Mouse (Mus musculus) heart, embryonic 14.5 days (tissue): ENCODE measurements around the gene Gper1. TPM values are rescaled to one million over a fixed set of nuclear protein-coding genes. Genes with fewer than 3 reads are reported as not detected.
"Not testable (repeated sequence)": the region's sequence is repeated elsewhere in the genome, so short reads cannot be mapped to it uniquely, and the experiment has no call there.

Source experiments
- ATAC-seq: fragments of 200-750 bp; cut with Nextera tagmentation; 2 replicates; pipeline ENCODE4 v1.8.0; 2017; ENCODE audit warnings: low read depth, moderate TSS enrichment; ENCODE audit not compliant: insufficient number of reproducible peaks, insufficient read depth, low FRiP score
- H3K27ac ChIP-seq, 2 experiments: fragments of 200-500 bp in 1 of 2; fragments of 300-500 bp in 1 of 2; sonication (generic) in 1 of 2; replicated peaks in 1 of 2; 2 replicates each; pipeline ENCODE4 v1.5.1; 2012 to 2014; ENCODE audit warnings: low read depth in 2 of 2, low read length in 2 of 2, control low read depth in 1 of 2, mild to moderate bottlenecking in 1 of 2, mixed read lengths in 1 of 2; ENCODE audit not compliant: control insufficient read depth in 1 of 2, insufficient read depth in 1 of 2
- H3K27me3 ChIP-seq: fragments of 300-500 bp; sonication (generic); 2 replicates; pipeline ENCODE4 v1.6.1; 2014; ENCODE audit warnings: mild to moderate bottlenecking, low read length, control low read depth; ENCODE audit not compliant: control insufficient read depth, insufficient read depth
- H3K36me3 ChIP-seq: fragments of 300-500 bp; sonication (generic); 2 replicates; pipeline ENCODE4 v1.6.1; 2014; ENCODE audit warnings: mild to moderate bottlenecking, control low read depth, low read length, mixed read lengths; ENCODE audit not compliant: control insufficient read depth, insufficient read depth
- H3K4me1 ChIP-seq, 2 experiments: fragments of 200-500 bp in 1 of 2; fragments of 300-500 bp in 1 of 2; sonication (generic) in 1 of 2; 2 replicates each; pipeline ENCODE4 v1.6.1; 2012 to 2014; ENCODE audit warnings: low read length in 2 of 2, control low read depth in 1 of 2, mixed read lengths in 1 of 2; ENCODE audit not compliant: control insufficient read depth in 2 of 2, insufficient read depth in 2 of 2
- H3K4me2 ChIP-seq: fragments of 300-500 bp; sonication (generic); 2 replicates; pipeline ENCODE4 v1.6.1; 2014; ENCODE audit warnings: mild to moderate bottlenecking, low read length
- H3K4me3 ChIP-seq, 2 experiments: fragments of 200-500 bp in 1 of 2; fragments of 300-500 bp in 1 of 2; sonication (generic) in 1 of 2; 2 replicates each; pipeline ENCODE4 v1.5.1; 2012 to 2014; ENCODE audit warnings: low read length in 2 of 2, mild to moderate bottlenecking in 2 of 2, control low read depth in 1 of 2, low read depth in 1 of 2, moderate library complexity in 1 of 2; ENCODE audit not compliant: control insufficient read depth in 1 of 2, insufficient read depth in 1 of 2
- H3K9ac ChIP-seq: fragments of 300-500 bp; sonication (generic); 2 replicates; pipeline ENCODE4 v1.6.1; 2014; ENCODE audit warnings: mild to moderate bottlenecking, low read length
- H3K9me3 ChIP-seq: fragments of 300-500 bp; sonication (generic); 2 replicates; pipeline ENCODE4 v1.6.1; 2016; ENCODE audit warnings: low read length, control low read depth; ENCODE audit not compliant: control insufficient read depth
- WGBS: fragments of 180-500 bp; shearing (Covaris S2); extraction: QIAGEN DNeasy Blood & Tissue Kit; methylation state at CpG from one replicate; pipeline ENCODE4 v1.1.7; 2014; 5-methylcytosine and 5-hydroxymethylcytosine counted together
- polyA plus RNA-seq: library from polyadenylated mRNA; unstranded; fragments of >200 nt; fragmentation: Nextera tagmentation; extraction: Ambion mirVana; gene quantifications from 2 replicates; pipeline ENCODE4 v1.2.1, GENCODE M21; 2014

The Gper1 gene
- polyA plus RNA-seq, 1 experiment from 2014 or later = 1.8 TPM

DNA sequence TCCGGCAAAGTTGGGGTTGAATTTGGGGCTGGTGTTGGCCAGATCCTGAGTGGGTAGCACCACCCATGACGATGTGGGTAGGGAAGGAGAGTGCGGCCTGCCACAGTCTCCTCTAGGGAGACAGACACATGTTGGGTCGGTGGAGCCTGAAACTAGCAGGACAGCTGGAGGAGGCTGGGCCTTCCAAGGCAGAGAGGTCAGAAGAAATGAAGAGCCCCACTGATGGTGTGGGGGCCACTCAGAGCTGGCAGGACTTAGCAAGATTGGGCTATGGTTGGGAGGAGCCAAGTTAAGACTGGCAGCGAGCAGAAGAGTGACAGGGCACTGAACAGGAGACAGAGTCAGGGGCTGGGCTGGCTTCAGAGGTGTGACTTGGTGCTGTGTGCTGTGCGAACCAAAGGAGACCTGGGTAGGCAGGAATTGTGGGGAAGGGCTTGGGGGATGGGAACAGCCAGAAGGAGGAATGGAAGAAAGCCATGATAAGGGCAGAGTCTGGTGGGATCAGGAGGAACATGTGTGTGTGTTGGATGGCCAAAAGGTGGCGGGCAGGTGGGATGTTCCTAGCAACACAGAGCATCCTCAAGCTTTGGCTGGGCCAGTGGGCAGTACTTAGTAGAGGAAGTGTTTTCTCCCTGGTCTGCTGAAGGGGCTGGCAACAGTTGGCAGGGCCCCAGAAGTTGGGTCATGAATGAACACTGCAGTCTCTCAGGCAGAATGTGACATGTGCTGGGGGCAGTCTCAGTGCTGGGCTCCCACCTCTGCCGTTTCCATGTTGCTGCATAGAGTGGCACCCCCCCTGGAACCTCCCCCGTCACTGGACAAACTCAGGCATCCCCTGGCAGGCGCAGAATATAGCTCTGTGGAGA, 35.4 kb upstream of the Gper1 start:
- Histone ChIP-seq H3K4me2 (no peak overlapping the region), H3K9ac (no peak overlapping the region), H3K4me3 (no peak overlapping the region), H3K36me3 (peaks cover 8% of the 10 kb centered on the region), H3K27me3 (no peaks in the 10 kb centered on the region), H3K27ac (peak overlapping the region; percentile 29 to 59), H3K9me3 (no peaks in the 10 kb centered on the region), H3K4me1 (peaks cover 44 to 64% of the 10 kb centered on the region in 2 experiments)
- ATAC-seq = no peak
- WGBS = 71% methylated on average over 10 of the region's 10 CpGs

DNA sequence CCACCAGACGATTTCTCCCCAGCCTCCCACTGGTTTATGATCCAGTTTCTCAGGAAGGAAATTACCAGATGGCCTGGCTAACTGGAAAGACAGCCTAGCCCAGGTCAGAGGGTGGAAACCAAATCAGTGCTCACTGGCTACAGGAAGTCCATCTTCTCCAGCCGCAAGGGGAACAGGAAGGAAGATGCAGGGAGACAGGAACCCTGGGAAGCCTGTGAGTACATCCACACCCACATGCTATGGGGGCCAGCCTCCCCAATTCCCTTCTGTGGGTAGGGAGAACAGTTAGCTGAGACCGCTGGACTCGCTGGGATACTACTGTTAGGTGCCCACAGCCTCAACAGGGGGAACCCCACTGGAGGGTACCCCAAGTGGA, 34.8 kb upstream of the Gper1 start:
- H3K9me3 ChIP-seq = no peaks in the 10 kb centered on the region
- WGBS = 61% methylated on average over 4 of the region's 4 CpGs
- no peak for ATAC-seq
- H3K4me1 ChIP-seq = peaks cover 41 to 58% of the 10 kb centered on the region in 2 experiments
- H3K9ac ChIP-seq = no peak overlapping the region
- H3K27me3 ChIP-seq = no peaks in the 10 kb centered on the region
- peaks cover 14% of the 10 kb centered on the region for H3K36me3 ChIP-seq
- H3K4me3 ChIP-seq = no peak overlapping the region
- no peak overlapping the region for H3K4me2 ChIP-seq
- H3K27ac ChIP-seq = peak overlapping the region; percentile 29 to 59

DNA sequence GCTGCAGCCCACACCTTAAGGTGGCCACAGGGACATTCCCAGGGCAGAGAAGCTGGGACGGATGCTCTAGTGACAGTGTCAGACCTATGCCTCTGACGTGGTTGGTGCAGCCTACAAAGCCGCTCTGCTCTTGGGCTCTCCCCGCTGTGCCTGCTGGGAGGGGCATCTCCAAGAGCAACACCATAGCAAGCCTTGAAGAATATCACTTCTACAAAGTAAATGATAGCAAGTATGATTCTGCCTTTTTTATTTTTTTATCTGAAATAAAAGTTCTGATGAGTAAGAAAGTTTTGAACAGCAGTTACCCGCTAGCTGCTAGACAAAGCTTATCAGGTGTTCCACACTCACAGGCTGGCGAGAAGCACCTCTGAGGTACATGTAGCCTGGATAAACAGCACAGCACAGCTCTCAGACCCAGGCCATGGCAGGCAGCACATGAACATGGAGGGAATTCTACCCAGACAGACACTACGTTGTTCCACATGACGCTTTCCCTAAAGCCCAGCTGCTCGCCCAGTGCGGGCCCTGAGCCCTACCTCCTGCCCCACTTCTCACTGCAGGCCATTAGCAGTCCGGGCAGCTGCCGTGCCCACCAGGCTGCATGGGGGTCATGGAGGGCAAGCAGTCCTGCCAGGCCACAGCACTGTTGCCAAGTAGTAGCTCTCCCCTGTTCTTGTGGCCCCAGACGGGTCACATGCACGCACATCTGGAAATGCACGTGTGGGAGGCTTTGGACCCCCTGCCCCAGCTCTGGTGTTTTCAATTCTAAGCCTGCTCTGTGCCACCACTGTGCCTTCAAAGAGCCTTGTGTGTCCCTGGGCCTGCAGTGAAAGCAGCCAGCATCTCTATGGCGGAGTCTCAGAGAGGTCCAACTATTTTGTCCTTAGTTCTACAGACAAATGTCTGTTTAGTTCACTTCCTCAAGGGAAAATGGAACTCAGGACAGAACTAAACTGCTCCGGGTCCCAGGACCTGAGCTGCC, 34.0 kb upstream of the Gper1 start:
- H3K9ac ChIP-seq = peak overlapping the region; percentile 25; the same call in 1 of the 2 replicates
- H3K4me3 ChIP-seq = no peak overlapping the region
- H3K4me2 ChIP-seq = 0 out of 2 replicates have a peak overlapping the region, but pooled peaks have one; percentile 2
- 72% methylated on average over 17 of the region's 17 CpGs for WGBS
- peak overlapping the region; percentile 29 to 59 for H3K27ac ChIP-seq
- no peaks in the 10 kb centered on the region for H3K27me3 ChIP-seq
- H3K9me3 ChIP-seq = no peaks in the 10 kb centered on the region
- H3K36me3 ChIP-seq = peaks cover 22% of the 10 kb centered on the region
- H3K4me1 ChIP-seq = peaks cover 38 to 52% of the 10 kb centered on the region in 2 experiments
- no peak for ATAC-seq

DNA sequence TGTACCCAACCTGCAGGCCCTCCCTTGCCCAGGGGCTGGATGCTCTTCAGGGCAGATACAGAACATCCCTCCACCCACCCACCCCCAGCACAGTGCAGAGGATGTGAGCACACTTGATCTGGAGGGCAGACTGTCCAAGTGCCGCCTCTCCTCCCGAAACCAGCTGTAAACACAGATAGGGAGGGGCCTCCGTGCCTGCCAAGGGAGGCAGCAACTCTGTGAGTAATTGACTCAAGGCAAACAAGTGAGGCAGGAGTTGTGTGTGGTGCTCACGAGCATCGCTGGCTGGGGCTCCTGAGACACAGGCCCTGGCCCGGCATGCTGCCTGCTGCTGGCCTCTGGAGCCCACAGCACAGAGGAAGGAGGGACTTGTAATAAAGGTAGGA, 33.3 kb upstream of the Gper1 start:
- H3K27me3 ChIP-seq = no peaks in the 10 kb centered on the region
- ATAC-seq = no peak
- peaks cover 31 to 45% of the 10 kb centered on the region in 2 experiments for H3K4me1 ChIP-seq
- H3K4me3 ChIP-seq = no peak overlapping the region
- no peaks in the 10 kb centered on the region for H3K9me3 ChIP-seq
- WGBS = 30% methylated on average over 6 of the region's 6 CpGs
- peaks cover 23% of the 10 kb centered on the region for H3K36me3 ChIP-seq
- H3K9ac ChIP-seq = peak overlapping the region; percentile 25; the same call in 1 of the 2 replicates
- H3K4me2 ChIP-seq = 0 out of 2 replicates have a peak overlapping the region, but pooled peaks have one; percentile 2
- peak overlapping the region; percentile 15 to 29; a peak in 2 of 4 replicates for H3K27ac ChIP-seq

DNA sequence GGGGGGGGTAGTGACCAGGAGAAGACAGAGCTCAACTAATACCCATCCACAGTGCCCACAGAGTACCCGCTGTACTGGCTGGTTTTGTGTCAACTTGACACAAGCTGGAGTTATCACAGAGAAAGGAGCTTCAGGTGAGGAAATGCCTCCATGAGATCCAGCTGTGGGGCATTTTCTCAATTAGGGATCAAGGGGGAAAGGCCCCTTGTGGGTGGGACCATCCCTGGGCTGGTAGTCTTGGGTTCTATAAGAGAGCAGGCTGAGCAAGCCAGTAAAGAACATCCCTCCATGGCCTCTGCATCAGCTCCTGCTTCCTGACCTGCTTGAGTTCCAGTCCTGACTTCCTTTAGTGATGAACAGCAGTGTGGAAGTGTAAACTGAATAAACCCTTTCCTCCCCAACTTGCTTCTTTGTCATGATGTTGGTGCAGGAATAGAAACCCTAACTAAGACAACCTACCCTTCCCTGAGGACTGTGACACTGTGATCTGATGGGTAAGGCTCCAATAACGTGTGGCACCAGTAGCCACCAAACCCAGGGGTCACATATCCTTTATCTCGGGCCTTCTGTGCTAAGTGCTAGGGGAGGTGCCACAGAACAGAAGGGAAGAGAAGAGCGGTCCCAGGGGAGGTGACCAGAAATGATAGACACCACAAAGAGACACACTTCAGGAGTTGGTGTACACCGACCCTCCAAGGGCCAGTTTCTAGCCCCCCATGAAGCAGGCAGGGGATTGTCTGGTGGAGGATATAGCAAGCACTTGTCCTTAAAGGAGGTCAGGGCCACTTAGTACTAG, 32.4 kb upstream of the Gper1 start:
- H3K27ac ChIP-seq, H3K4me2 ChIP-seq, H3K9me3 ChIP-seq, H3K4me3 ChIP-seq, H3K27me3 ChIP-seq, ATAC-seq: not testable (repeated sequence)
- peaks cover 27 to 37% of the 10 kb centered on the region in 2 experiments for H3K4me1 ChIP-seq
- 0 out of 2 replicates have a peak overlapping the region, but pooled peaks have one; percentile 31 for H3K9ac ChIP-seq
- 56% methylated on average over 5 of the region's 5 CpGs for WGBS
- peaks cover 23% of the 10 kb centered on the region for H3K36me3 ChIP-seq

DNA sequence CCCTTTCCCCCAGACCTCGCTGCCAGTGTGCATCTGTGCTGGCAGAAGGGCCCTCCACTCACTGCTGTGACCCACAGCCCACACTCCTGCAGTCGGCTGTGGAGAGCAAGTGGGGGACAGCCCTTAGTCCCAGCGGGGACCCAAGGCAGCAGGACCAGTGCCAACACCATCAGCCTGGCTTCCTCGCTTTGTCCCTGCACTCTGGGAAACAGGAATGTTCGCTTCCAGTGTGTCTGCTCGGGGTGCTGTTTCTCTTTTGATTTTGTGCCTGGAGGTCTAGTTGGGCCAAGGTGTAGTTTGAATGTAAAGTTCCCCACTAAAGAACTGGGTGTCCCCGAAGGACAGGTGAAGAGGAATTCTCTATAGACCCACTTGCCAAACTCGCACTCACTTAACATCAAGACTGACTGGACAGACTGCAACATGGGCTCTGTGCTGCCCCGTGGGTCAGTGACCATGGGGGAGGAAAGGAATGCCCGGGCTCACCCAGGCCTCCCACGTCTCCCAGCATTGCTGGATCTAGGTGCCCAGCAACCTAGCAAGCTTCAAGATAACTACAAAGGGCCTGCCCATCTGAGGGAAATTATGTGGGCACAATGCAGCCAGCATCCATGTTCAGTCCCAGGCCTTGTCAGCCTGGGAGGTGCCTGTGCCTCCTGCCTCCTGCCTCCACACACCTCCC, 31.5 kb upstream of the Gper1 start:
- Histone ChIP-seq H3K4me1 (peaks cover 27 to 35% of the 10 kb centered on the region in 2 experiments), H3K4me3 (no peak overlapping the region), H3K36me3 (peaks cover 23% of the 10 kb centered on the region), H3K9me3 (no peaks in the 10 kb centered on the region), H3K9ac (0 out of 2 replicates have a peak overlapping the region, but pooled peaks have one; percentile 31), H3K27ac (no peak overlapping the region), H3K4me2 (no peak overlapping the region), H3K27me3 (no peaks in the 10 kb centered on the region)
- WGBS = 73% methylated on average over 11 of the region's 11 CpGs
- ATAC-seq = no peak
